Mouse (Mus musculus) natural killer cell, adult 2 months (primary cell): ENCODE results near the gene Foxj3.
A peak's percentile ranks its signal among the peaks of the same experiment; 100 is the strongest.

Experiments used
- DNase-seq, 2 experiments: peaks; one replicate each; pipeline ENCODE4 v3.0.0; 2022; ENCODE audit warnings: low spot score in 2 of 2

Foxj3 gene

GRCm38 (mm10) chr4:119637176-119637845 is 100.5 kb downstream of the Foxj3 start, which contains the start of gene Guca2a:
TSS of gene Guca2a (plus strand) at chr4:119637704.
- DNase-seq, result no peak

GRCm38 (mm10) chr4:119637946-119638345 is 101.1 kb downstream of the Foxj3 start:
- no peak for DNase-seq

DNA sequence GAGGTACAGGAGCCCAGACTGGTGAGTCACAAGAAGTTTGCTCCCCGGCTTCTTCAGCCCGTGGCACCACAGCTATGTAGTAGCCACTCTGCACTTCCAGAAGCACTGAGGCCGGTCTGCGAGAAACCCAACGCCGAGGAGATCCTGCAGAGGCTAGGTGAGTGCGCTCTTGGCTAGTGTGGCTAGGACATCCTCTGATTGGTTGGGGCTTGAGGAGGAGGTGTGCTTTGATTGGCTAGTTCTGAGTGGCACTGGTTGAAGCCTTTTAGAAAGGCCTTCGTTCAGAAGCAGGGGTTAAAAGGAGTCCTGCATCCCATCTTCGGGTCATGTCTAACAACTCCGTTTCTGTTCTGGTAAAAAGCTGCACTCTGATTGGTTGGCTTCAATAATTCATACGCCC is 101.9 kb downstream of the Foxj3 start:
- no peak for DNase-seq

- no peak for DNase-seq
Measured at GRCm38 (mm10) chr4:119642666-119643065, 105.9 kb downstream of the Foxj3 start.

DNA sequence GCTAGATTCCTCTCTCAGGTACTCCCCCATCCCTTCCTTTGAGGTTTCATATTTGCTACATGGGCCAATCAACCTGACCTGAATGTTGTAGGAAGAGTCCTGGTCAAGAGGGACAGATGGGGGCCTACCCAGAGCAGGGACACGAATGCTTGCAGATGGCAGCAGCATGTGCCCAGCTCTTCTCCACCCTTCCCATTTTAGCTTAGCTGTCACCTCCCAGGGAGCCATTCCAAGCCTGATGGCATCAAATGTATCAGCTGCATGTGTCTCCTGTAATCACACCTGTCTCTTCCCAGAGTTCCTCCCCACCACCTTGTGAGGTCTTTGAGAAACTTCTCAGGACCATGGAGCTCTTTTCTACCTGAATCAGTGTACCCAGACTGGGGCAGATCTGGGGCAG is 120.2 kb downstream of the Foxj3 start:
- no peak for DNase-seq

DNA sequence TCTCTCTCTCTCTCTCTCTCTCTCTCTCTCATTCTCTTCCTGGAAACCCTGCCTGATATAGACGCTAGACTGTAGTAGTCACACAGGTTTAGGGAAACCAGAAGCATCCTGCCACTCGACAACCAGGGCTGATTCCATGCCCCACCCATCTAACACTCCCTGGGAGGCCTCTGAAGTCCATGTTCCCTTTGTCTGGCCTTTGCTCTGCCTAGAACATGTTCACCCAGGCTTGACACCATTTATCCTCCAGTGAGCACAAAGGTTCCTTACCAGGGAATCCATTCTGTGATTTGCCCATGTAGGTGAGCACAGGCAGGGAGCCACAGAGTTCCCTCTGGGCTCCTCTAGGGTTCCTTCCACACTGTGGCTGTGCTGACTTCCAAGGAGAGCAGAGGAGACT is 121.4 kb downstream of the Foxj3 start:
- DNase-seq, result no peak

- DNase-seq, result no peak
Measured at GRCm38 (mm10) chr4:119658731-119659130, 121.9 kb downstream of the Foxj3 start, which contains the start of gene Guca2b. TSS of gene Guca2b (minus strand) at chr4:119658954.

GRCm38 (mm10) chr4:119660007-119660406 is 123.2 kb downstream of the Foxj3 start:
- DNase-seq, result no peak

- DNase-seq, result no peak
Measured at GRCm38 (mm10) chr4:119662151-119662550, 125.3 kb downstream of the Foxj3 start.

GRCm38 (mm10) chr4:119662976-119663375 is 126.2 kb downstream of the Foxj3 start:
- no peak for DNase-seq

GRCm38 (mm10) chr4:119663409-119664095 is 126.7 kb downstream of the Foxj3 start:
- peak in 1 of 2 experiments; percentile 45 for DNase-seq

- no peak for DNase-seq
Measured at GRCm38 (mm10) chr4:119665166-119665565, 128.4 kb downstream of the Foxj3 start.

GRCm38 (mm10) chr4:119666116-119666515 is 129.3 kb downstream of the Foxj3 start:
- no peak for DNase-seq

DNA sequence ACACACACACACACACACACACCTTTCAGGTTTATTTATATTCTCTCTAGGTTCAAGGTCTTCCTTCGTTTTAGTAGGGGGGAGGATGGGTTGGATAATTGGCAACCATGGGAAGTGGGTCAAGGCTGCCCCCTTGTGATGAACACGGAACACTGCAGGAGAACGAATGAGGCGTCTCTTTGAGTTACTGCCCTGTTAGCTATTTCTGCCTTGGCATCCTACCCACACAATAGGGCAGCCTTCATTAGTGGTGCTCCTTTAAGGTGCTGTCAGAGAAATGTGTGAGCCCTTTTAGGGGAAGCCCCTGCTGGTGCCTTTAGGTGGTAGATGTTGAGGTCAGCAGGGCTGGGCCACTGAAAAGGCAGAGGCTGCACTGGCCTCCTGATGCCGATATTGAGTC is 130.7 kb downstream of the Foxj3 start:
- DNase-seq, result peak; percentile 19 to 38

- DNase-seq, result no peak
Measured at GRCm38 (mm10) chr4:119668185-119668584, 131.4 kb downstream of the Foxj3 start.

- no peak for DNase-seq
Measured at GRCm38 (mm10) chr4:119668596-119668995, 131.8 kb downstream of the Foxj3 start.

DNA sequence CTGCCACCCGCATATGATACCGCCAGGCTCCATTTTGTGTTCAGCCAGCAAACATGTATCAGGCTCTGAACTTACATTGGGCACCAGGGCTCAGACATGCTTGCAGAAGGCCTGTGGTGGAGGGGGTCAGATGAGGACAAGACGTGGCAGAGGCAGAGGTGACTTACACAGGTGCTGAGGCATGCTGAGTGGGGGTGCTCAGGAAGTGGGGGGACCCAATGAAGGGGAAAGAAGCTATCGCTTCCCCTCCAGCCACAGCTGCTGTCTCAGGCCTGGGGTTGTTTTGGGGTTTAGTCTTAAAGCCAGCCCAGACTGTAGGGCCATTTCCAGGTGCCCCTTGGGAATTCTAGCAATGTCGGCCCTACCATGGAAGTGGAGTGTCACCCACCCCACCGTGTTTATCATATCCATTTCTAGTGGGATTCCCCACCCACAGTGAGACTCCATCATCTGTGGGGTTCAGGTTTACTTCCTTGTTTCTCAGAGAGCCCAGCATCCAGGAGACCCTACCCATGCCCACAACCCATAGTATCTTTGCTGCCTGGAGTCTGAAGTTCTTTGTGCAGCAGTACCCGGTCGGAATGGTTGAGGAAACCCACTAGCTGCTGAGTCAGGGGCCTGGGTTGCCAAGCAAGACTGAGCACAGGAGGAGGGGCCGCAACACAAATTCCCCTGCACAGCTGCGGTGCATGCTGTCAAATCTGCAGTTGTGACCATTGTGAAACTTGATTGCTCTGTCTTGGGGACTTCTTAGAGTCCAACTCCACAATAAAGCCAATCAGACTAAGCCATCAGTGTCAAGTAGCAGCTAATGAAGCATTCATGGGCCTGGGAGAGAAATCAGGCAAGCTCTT is 132.8 kb downstream of the Foxj3 start:
- DNase-seq, result peak in 1 of 2 experiments; percentile 60

DNA sequence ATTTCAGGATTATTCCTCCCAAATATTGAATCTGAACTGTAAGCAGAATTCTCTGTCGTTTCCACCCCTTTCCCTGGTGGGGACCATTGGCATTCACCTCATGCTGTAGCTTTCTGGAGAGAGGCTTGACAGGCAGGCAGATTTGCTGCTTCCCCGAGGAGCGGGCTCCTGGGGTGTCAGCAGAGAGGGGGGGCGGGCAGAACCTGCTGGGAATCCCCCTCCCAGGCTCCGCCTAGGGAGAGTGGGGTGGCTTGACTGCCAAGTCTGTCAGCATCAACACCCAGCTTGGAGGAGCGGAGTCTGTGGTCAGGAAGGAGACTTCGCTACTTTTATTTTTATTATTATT is 133.4 kb downstream of the Foxj3 start:
- DNase-seq, result no peak

- DNase-seq, result no peak
Measured at GRCm38 (mm10) chr4:119670736-119671135, 133.9 kb downstream of the Foxj3 start.

DNA sequence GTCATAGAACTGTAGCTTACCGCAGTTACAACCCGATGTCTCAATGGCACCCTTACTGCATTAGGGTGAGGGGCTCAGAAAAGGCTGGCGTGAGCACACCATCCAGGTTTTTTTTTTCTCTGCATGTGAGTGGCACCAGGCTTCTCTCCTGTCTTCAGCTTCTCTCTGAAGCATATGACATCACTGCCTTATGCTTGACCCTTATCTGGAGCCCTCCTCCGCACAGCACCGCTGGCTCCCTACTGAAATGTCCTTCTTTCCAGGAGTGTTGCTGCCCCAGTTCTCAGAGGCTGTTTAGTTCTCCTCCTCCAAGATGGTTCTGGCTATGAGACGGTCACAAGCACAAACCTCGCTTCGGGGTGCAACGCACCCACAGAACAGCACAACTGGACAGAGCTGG is 134.4 kb downstream of the Foxj3 start:
- DNase-seq, result no peak

DNA sequence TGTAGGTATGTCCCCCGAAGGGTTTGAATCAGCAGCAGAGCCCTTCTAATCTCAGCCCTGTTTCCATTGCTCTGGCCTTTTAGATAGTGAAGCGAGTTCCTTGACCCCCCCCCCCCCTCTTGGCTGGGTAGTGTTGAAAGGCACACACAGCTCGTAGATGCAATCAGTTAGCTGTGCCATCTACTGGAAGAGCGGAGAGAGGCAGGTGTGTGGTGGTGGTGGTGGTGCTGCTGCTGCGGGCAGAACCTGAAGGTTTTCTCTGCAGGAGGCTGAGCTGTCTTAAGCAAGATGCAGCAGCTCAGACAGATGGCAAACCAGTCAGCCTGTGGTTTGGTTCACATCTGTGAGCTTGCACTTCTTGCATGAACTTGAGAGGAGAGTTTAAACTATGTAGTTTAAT is 135.9 kb downstream of the Foxj3 start:
- no peak for DNase-seq
